Mouse (Mus musculus) olfactory bulb, adult 2 months (tissue): ENCODE measurements at regions not wholly inside any gene's neighbourhood (a gene's known extent, or its start where the extent isn't known, plus 50 kb on each side); places are given as distances from the start of the nearest gene placed in this dataset.

Experiments used
- CTCF ChIP-seq: fragments of 200-500 bp; IDR thresholded peaks from 2 replicates; pipeline ENCODE4 v1.5.1; 2012; ENCODE audit warnings: low read depth, mild to moderate bottlenecking, low read length, moderate library complexity; ENCODE audit not compliant: insufficient read depth
- POLR2A ChIP-seq: fragments of 200-500 bp; IDR thresholded peaks from 2 replicates; pipeline ENCODE4 v1.6.1; 2012; ENCODE audit warnings: mild to moderate bottlenecking, low read depth, low read length, moderate library complexity; ENCODE audit not compliant: insufficient read depth

DNA sequence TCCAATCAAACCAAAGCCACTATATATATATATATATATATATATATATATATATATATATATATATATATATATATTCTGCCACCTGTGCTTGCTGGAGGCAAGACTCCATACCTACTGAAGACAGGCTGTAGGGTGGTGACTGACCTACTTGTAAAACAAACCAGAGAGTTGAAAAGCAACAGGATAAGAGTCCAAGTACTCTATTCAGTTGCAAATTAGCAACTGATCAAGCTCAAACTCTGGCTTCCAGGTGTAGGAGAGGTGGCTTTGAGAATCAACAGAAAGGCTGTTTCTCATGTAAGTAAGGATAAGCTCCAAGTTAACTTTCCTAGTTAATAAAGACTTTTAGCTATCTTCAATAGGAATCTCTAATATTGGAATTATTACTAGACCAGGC lies 355.1 kb upstream of the Ercc4 start:
- TF ChIP-seq POLR2A (no peak), CTCF (no peak)
